Mouse (Mus musculus): ENCODE results near the gene Zfp36l1. TPM values are rescaled to one million over a fixed set of nuclear protein-coding genes. Genes with fewer than 3 reads are reported as not detected.
A peak's percentile ranks its signal among the peaks of the same experiment; 100 is the strongest.

Zfp36l1 gene
- total and polyA plus RNA-seq, 2 experiments from 2014 or later = 47.4 to 48.5 TPM

DNA sequence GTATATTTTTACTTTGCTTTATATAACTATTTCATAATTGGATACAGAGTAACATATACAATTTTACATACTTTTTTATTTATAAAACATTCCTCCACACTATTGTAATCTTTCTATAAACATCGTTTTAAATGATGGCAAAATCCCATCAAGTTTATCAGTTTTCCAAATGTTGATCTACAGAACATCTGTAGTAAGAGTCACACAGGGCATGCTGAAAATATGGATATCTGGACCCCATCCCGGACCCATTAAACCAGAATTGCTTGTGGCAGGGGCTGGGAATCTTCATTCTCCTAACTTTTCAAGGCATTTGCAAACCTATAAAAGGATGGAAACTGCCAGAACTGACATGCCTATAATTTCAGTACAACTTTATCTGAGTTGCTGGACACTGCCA is 38.5 kb downstream of the Zfp36l1 start:
- ATAC-seq (ENCODE audit: low FRiP score) (no peak), DNase-seq (ENCODE audit: low spot score) (no peak)
- Histone ChIP-seq H3K4me3 (ENCODE audit: low read depth, low read length) (no peak overlapping the region), H3K4me1 (ENCODE audit: insufficient read depth, low read length) (no peaks in the 10 kb centered on the region), H3K9me3 (ENCODE audit: low read length) (no peaks in the 10 kb centered on the region), H3K36me3 (ENCODE audit: insufficient read depth, low read length) (no peaks in the 10 kb centered on the region), H3K27ac (ENCODE audit: low read depth, low read length) (no peak overlapping the region), H3K9ac (replicated peaks; ENCODE audit: low read length, poor library complexity, severe bottlenecking) (no peak overlapping the region), H3K4me2 (ENCODE audit: low read depth, low read length, poor library complexity, severe bottlenecking) (no peak overlapping the region), H3K27me3 (ENCODE audit: insufficient read depth, low read length) (no peaks in the 10 kb centered on the region)
- 82% methylated on average over 2 of the region's 2 CpGs for WGBS
- TF ChIP-seq CTCF (IDR thresholded peaks at IDR 0.05) = no peak

DNA sequence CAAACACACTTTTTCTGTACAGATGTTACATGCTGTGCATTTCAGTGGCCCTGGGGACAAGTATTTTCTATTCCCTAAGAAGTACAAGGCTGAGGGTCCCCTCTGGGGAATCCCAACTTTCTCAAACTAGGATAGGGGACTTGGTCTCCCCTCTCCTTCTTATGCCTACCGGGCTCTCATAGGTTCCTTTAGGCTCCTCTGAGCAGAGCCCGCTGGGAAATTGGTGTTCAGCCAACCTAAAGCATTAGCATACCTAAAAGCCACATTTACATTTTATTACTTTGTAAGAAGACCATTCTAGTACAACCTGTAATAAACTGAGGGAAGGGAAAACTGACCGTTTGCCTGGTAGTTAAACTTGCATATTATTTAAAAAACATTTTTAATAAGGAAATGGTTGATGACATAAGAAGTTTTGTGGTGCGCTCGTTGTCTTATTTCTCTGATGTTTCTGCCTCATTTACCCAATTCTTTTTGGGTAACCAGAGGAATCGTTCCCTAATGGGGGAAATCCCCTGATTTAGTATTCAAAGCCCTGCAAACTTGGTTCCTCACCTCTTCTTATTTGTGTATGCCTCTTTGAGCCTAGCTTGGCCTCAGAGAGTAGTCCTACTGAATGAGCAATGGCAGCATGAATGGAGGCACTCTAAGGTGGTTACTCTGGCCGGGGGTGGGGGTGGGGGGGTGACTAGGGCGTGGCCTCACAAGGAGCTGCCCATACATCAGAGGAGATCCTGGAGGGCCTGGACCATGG is 42.1 kb downstream of the Zfp36l1 start:
- ATAC-seq (ENCODE audit: low FRiP score) (no peak), DNase-seq (ENCODE audit: low spot score) (peak; percentile 40)
- Histone ChIP-seq H3K9ac (replicated peaks; ENCODE audit: low read length, poor library complexity, severe bottlenecking) (no peak overlapping the region), H3K27me3 (ENCODE audit: insufficient read depth, low read length) (no peaks in the 10 kb centered on the region), H3K4me3 (ENCODE audit: low read depth, low read length) (no peak overlapping the region), H3K36me3 (ENCODE audit: insufficient read depth, low read length) (no peaks in the 10 kb centered on the region), H3K4me2 (ENCODE audit: low read depth, low read length, poor library complexity, severe bottlenecking) (no peak overlapping the region), H3K9me3 (ENCODE audit: low read length) (no peaks in the 10 kb centered on the region), H3K27ac (ENCODE audit: low read depth, low read length) (no peak overlapping the region), H3K4me1 (ENCODE audit: insufficient read depth, low read length) (no peaks in the 10 kb centered on the region)
- no peak for TF ChIP-seq CTCF (IDR thresholded peaks at IDR 0.05)
- WGBS = 49% methylated on average over 8 of the region's 8 CpGs

DNA sequence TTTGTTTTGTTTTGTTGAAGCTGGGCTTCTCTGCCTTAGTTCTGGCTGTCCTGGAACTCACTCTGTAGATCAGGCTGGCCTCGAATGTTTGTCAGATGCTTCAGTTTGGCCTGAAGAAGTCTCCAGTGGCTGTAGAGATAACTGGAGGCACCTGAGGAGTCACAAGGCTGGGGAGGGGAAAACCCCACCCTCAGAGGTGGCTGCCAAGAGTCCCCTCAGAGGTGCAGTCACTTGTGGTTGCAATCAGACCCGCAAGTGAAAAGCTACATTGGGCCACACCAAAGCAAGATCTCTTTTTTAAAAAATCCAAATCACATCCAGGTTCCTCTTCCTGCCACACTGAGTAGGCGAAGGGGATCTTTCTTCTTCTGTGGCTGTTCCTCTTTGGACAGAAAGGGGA is 43.8 kb downstream of the Zfp36l1 start:
- no peak for DNase-seq (ENCODE audit: low spot score)
- no peaks in the 10 kb centered on the region for H3K27me3 ChIP-seq (ENCODE audit: insufficient read depth, low read length)
- no peak for TF ChIP-seq CTCF (IDR thresholded peaks at IDR 0.05)
- H3K4me3 ChIP-seq (ENCODE audit: low read depth, low read length) = no peak overlapping the region
- no peak overlapping the region for H3K27ac ChIP-seq (ENCODE audit: low read depth, low read length)
- H3K4me1 ChIP-seq (ENCODE audit: insufficient read depth, low read length) = 0 out of 2 replicates have a peak, but pooled peaks cover 9% of the 10 kb centered on the region
- ATAC-seq (ENCODE audit: low FRiP score) = no peak
- no peak overlapping the region for H3K4me2 ChIP-seq (ENCODE audit: low read depth, low read length, poor library complexity, severe bottlenecking)
- H3K9me3 ChIP-seq (ENCODE audit: low read length) = no peaks in the 10 kb centered on the region
- 89% methylated on average over 3 of the region's 3 CpGs for WGBS
- no peaks in the 10 kb centered on the region for H3K36me3 ChIP-seq (ENCODE audit: insufficient read depth, low read length)
- H3K9ac ChIP-seq (replicated peaks; ENCODE audit: low read length, poor library complexity, severe bottlenecking) = no peak overlapping the region

DNA sequence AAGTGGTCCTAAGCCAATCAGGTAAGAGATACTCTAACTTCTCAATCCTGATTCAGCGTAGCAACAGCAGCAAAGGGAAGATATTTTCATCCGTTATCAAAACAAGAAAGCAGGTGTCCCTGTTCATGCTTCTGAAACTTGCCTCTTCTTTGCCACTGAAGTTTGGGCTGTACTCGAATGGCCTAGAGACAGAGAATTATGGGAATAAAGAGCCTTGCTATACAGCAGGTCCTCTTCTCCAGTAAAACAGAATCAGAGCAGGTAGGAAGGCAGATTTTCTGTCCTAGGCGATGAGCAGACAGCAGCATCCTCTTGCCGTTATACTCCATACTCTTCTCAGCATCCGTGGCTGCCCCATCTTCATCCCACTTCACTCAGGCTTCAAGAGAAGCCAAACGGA is 44.8 kb downstream of the Zfp36l1 start:
- ATAC-seq (ENCODE audit: low FRiP score) (no peak), DNase-seq (ENCODE audit: low spot score) (no peak)
- Histone ChIP-seq H3K4me2 (ENCODE audit: low read depth, low read length, poor library complexity, severe bottlenecking) (no peak overlapping the region), H3K27me3 (ENCODE audit: insufficient read depth, low read length) (no peaks in the 10 kb centered on the region), H3K9ac (replicated peaks; ENCODE audit: low read length, poor library complexity, severe bottlenecking) (no peak overlapping the region), H3K9me3 (ENCODE audit: low read length) (no peaks in the 10 kb centered on the region), H3K36me3 (ENCODE audit: insufficient read depth, low read length) (no peaks in the 10 kb centered on the region), H3K4me1 (ENCODE audit: insufficient read depth, low read length) (peaks cover 14% of the 10 kb centered on the region; the same call in 1 of the 2 replicates), H3K27ac (ENCODE audit: low read depth, low read length) (no peak overlapping the region), H3K4me3 (ENCODE audit: low read depth, low read length) (no peak overlapping the region)
- no peak for TF ChIP-seq CTCF (IDR thresholded peaks at IDR 0.05)
- 79% methylated on average over 7 of the region's 7 CpGs for WGBS

DNA sequence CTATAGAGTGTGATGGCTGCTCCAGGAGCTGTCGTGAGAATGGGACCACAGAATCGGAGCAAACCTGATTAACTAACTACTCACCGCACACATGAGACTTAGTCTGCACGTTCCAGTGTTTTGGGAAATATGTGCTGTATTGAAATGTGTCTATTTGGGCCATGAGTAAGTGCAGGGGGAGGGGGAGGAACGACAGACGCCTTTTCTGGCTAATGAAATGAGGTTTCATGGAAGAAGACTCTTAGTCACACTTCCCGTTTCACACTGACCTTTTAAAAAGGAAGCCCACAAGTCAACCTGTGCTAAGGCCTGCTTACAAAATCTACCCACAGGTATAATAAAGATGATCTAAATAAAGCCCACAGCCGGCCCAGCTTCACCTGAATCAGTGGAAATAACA is 47.8 kb downstream of the Zfp36l1 start:
- ATAC-seq (ENCODE audit: low FRiP score) = no peak
- Histone ChIP-seq H3K4me1 (ENCODE audit: insufficient read depth, low read length) (peaks cover 27% of the 10 kb centered on the region), H3K36me3 (ENCODE audit: insufficient read depth, low read length) (no peaks in the 10 kb centered on the region), H3K27me3 (ENCODE audit: insufficient read depth, low read length) (no peaks in the 10 kb centered on the region), H3K9me3 (ENCODE audit: low read length) (no peaks in the 10 kb centered on the region), H3K27ac (ENCODE audit: low read depth, low read length) (peak overlapping the region; percentile 38; the same call in 1 of the 2 replicates), H3K9ac (replicated peaks; ENCODE audit: low read length, poor library complexity, severe bottlenecking) (no peak overlapping the region), H3K4me2 (ENCODE audit: low read depth, low read length, poor library complexity, severe bottlenecking) (no peak overlapping the region), H3K4me3 (ENCODE audit: low read depth, low read length) (no peak overlapping the region)
- TF ChIP-seq CTCF (IDR thresholded peaks at IDR 0.05) = no peak
- WGBS = 72% methylated on average over 8 of the region's 8 CpGs
- no peak for DNase-seq (ENCODE audit: low spot score)

DNA sequence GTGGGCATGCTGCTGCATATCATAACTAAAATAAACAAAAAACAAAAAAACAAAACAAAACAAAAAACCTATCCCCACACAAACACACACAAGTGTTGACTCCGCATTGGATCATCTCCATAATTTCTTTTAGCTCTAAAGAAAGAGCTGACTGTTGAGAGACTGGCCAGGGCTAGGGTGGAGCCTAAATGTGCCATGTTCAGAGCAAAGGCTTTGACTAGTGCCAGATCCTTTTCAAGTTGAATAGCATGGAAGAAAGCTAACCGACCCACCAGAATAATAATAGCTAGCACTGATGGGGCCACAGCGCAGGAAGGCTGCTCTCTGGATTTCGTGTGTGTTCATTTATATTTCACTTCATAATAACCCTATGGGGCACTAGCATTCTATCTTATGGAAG is 48.5 kb downstream of the Zfp36l1 start:
- Histone ChIP-seq H3K36me3 (ENCODE audit: insufficient read depth, low read length) (no peaks in the 10 kb centered on the region), H3K4me1 (ENCODE audit: insufficient read depth, low read length) (peaks cover 27% of the 10 kb centered on the region), H3K27me3 (ENCODE audit: insufficient read depth, low read length) (no peaks in the 10 kb centered on the region), H3K9me3 (ENCODE audit: low read length) (no peaks in the 10 kb centered on the region), H3K4me3 (ENCODE audit: low read depth, low read length) (no peak overlapping the region), H3K9ac (replicated peaks; ENCODE audit: low read length, poor library complexity, severe bottlenecking) (no peak overlapping the region), H3K27ac (ENCODE audit: low read depth, low read length) (peak overlapping the region; percentile 74), H3K4me2 (ENCODE audit: low read depth, low read length, poor library complexity, severe bottlenecking) (no peak overlapping the region)
- no peak for ATAC-seq (ENCODE audit: low FRiP score)
- peak; percentile 79 for DNase-seq (ENCODE audit: low spot score)
- 34% methylated on average over 4 of the region's 4 CpGs for WGBS
- TF ChIP-seq CTCF (IDR thresholded peaks at IDR 0.05) = no peak
